Mouse (Mus musculus): ENCODE measurements around the gene Pitpna. TPM values are rescaled to one million over a fixed set of nuclear protein-coding genes. Genes with fewer than 3 reads are reported as not detected.
A peak's percentile ranks its signal among the peaks of the same experiment; 100 is the strongest.

Pitpna gene
- polyA plus RNA-seq, 1 experiment from 2014 or later, result 30.1 TPM

DNA sequence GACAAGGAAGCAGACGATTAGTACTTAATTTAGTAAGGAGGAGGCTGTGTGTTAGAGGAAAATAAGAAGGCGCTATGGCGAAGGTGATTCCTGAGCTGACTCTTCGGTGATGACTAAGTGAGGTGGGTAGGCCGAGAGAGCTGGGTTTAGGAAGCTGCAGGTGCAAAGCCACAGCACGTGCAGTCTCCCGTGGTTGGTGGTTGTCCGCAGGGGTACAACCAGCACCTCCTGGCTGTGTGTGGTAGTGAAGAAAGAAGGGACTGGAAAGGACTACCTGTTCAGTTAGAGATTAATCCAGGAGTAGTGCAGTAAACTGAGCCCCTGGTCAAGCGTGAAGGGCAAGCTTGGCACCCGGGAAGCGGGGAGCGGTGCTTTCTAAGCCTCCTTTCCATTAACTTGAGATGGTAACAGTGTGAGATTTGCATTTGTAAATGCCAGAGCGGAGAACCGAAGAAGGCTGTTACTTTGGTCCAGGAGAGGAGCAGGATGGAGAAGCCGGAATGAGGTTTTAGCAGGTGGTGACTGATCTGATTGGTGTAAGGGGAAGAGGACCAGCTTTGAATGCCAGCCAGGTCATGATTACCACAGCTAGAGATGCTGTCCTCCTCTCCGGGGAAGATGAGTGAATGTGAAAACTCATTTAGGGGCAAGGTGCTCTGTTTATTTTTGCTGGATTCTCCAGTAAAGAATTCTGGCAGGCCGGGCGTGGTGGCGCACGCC, 64.5 kb downstream of the Pitpna start:
- H3K4me1 ChIP-seq (ENCODE audit: insufficient read depth), result peaks cover 66% of the 10 kb centered on the region
- H3K27ac ChIP-seq (ENCODE audit: low read depth), result peak overlapping the region; percentile 96
- H3K36me3 ChIP-seq (replicated peaks; ENCODE audit: insufficient read depth, low read length), result peaks cover 9% of the 10 kb centered on the region
- H3K9ac ChIP-seq (replicated peaks), result peak overlapping the region; percentile 90
- DNase-seq (peak; percentile 48), ATAC-seq (no peak)
- H3K27me3 ChIP-seq (ENCODE audit: insufficient read depth, low read length), result no peaks in the 10 kb centered on the region
- peak overlapping the region; percentile 99 for H3K4me2 ChIP-seq (ENCODE audit: low read depth, low read length)
- no peaks in the 10 kb centered on the region for H3K9me3 ChIP-seq (ENCODE audit: low read length)
- no peak for TF ChIP-seq EP300 (IDR thresholded peaks at IDR 0.05; ENCODE audit: low read depth)
- peak; percentile 27; the same call in 1 of the 2 replicates for TF ChIP-seq CTCF (IDR thresholded peaks at IDR 0.05; ENCODE audit: low read depth)
- 25% methylated on average over 20 of the region's 20 CpGs for WGBS (ENCODE audit: insufficient replicate concordance)
- peak overlapping the region; percentile 72 for H3K4me3 ChIP-seq (ENCODE audit: low read depth, low read length)

DNA sequence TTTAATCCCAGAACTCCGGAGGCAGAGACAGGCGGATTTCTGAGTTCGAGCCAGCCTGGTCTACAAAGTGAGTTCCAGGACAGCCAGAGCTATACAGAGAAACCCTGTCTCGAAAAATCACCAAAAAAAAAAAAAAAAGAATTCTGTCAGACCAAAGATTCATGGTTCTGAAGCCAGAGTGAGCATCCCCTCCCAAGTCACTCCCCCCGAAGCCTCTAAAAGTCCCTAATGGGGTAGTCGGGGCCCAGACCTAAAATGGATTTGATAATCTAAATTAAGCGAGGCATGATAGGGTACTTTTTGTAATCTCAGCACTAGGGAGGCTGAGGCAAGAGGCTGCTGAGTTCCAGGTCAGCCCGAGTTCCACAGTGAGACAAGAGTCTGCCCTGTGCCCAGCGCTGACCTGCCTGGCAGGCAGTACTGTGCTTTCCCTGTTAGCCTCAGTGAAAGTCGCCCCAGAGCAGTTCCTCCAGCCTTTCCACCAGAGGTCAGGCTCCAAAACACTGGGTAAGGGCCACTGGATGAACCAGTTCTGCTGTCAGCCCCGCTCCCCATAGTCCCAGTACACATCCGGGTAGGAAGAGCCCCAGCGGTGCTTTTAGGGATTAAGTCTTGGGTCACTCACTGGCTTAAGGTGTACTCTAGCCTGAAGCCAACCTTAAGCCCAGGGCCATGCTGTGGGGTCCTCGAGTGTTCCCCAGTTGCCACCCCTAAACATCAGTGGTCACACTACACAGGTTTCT, 65.2 kb downstream of the Pitpna start:
- ATAC-seq (no peak), DNase-seq (peak; percentile 53)
- Histone ChIP-seq H3K27ac (ENCODE audit: low read depth) (peak overlapping the region; percentile 96), H3K27me3 (ENCODE audit: insufficient read depth, low read length) (no peaks in the 10 kb centered on the region), H3K9me3 (ENCODE audit: low read length) (no peaks in the 10 kb centered on the region), H3K4me1 (ENCODE audit: insufficient read depth) (peaks cover 66% of the 10 kb centered on the region), H3K36me3 (replicated peaks; ENCODE audit: insufficient read depth, low read length) (peaks cover 14% of the 10 kb centered on the region), H3K9ac (replicated peaks) (peak overlapping the region; percentile 90), H3K4me3 (ENCODE audit: low read depth, low read length) (peak overlapping the region; percentile 72), H3K4me2 (ENCODE audit: low read depth, low read length) (peak overlapping the region; percentile 99)
- WGBS (ENCODE audit: insufficient replicate concordance), result 23% methylated on average over 14 of the region's 14 CpGs
- peak; percentile 50 for TF ChIP-seq CTCF (IDR thresholded peaks at IDR 0.05; ENCODE audit: low read depth)
- TF ChIP-seq EP300 (IDR thresholded peaks at IDR 0.05; ENCODE audit: low read depth), result no peak

DNA sequence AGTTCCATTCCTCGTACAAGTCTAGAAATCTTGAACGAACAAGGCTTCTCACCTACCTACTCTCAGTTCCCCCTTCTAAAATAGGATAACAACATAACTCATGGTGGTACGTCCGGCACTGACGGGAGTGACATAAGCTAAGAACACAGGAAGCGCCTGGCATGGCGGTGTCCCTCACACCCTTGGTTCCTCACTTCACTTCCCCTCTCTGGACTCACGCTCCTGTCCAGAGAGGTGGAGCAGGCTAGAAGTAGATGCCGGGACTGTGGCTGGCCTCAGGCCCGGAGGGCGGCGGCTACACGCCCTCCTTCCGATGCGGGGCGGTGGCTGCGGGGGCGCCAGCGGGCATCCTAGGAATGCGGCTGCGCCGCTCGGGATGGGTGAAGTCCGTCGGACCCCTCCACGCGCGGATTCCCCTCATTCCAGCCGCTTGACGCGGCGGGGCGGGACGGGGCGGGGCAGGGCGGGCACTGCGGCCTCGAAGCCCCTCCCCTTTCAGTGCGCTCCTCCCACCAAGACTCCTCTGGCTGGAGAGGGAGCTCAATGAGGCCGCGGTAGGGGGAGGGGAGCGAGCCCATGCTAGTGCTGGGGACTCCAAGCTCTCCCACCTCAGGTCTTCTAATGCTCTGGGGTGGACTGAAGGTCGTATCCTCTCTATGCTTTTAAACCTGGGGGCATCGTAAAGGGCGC, 66.0 kb downstream of the Pitpna start:
- peak overlapping the region; percentile 72 for H3K4me3 ChIP-seq (ENCODE audit: low read depth, low read length)

DNA sequence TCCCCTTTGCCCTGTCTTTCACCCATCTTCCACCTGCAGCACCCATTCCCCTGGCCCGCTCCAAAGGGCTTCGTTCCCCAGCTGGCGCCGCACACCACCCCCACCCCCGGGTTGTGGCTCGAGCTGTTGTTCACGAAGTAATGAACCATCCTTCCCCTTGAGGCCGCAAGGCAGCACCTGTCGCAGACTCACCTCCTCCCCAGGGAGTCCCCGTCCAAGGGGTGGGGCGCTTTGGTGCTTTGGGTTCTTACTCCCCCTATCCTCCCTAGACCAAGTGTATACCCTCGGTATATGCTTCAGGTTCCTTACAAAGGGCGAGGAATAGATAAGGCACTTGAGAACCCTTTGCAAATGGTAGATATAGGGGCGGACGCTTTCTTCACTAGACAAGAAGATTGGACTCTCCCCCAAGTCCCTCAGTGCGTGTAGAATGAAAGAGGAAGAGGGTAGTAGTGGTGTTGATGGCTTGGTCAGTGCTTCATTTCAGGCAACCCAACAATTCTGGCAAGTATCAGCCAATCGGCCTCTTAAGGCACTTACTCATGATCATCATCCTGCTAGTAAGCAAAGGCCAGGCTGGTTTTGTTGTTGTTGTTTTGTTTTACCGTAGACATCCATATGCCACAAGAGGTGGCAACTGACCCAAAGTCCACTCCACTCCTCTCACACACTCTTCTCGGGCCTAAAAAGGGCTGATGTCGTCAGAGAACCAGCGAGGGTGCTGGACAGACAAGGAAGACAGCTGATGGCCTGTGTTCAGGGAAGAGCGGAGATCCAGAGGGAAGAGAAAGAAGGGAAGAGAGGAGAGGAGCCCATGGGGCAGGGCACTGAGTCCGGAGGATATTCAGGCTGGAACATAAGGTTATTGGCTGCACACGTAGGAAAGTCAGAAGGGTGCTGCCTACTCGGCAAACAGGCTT, 66.8 kb downstream of the Pitpna start:
- Histone ChIP-seq H3K36me3 (replicated peaks; ENCODE audit: insufficient read depth, low read length) (peaks cover 23% of the 10 kb centered on the region), H3K4me2 (ENCODE audit: low read depth, low read length) (peak overlapping the region; percentile 99), H3K9ac (replicated peaks) (peak overlapping the region; percentile 90), H3K9me3 (ENCODE audit: low read length) (no peaks in the 10 kb centered on the region), H3K4me3 (ENCODE audit: low read depth, low read length) (peak overlapping the region; percentile 76), H3K4me1 (ENCODE audit: insufficient read depth) (peaks cover 61% of the 10 kb centered on the region), H3K27me3 (ENCODE audit: insufficient read depth, low read length) (no peaks in the 10 kb centered on the region), H3K27ac (ENCODE audit: low read depth) (peak overlapping the region; percentile 96)
- TF ChIP-seq CTCF (IDR thresholded peaks at IDR 0.05; ENCODE audit: low read depth) (0 out of 2 replicates have a peak, but pooled peaks have one; percentile 2), EP300 (IDR thresholded peaks at IDR 0.05; ENCODE audit: low read depth) (peak; percentile 46; the same call in 1 of the 2 replicates)
- ATAC-seq, result peak; percentile 5
- 24% methylated on average over 25 of the region's 25 CpGs for WGBS (ENCODE audit: insufficient replicate concordance)
- peak; percentile 74 for DNase-seq

More for the DNA sequence above, 66.0 kb downstream of the Pitpna start:
- Histone ChIP-seq H3K4me1 (ENCODE audit: insufficient read depth) (peaks cover 67% of the 10 kb centered on the region), H3K27ac (ENCODE audit: low read depth) (peak overlapping the region; percentile 96), H3K36me3 (replicated peaks; ENCODE audit: insufficient read depth, low read length) (peaks cover 17% of the 10 kb centered on the region), H3K4me2 (ENCODE audit: low read depth, low read length) (peak overlapping the region; percentile 99), H3K9me3 (ENCODE audit: low read length) (no peaks in the 10 kb centered on the region), H3K27me3 (ENCODE audit: insufficient read depth, low read length) (no peaks in the 10 kb centered on the region), H3K9ac (replicated peaks) (peak overlapping the region; percentile 90)
- ATAC-seq (peak; percentile 60), DNase-seq (peak; percentile 93)
- 0 out of 2 replicates have a peak, but pooled peaks have one; percentile 15 for TF ChIP-seq CTCF (IDR thresholded peaks at IDR 0.05; ENCODE audit: low read depth)
- TF ChIP-seq EP300 (IDR thresholded peaks at IDR 0.05; ENCODE audit: low read depth), result no peak
- under 1% methylated on average over 36 of the region's 45 CpGs for WGBS (ENCODE audit: insufficient replicate concordance)

Measured in liver, postnatal 0 days (tissue).